In the genomic region with DNA sequence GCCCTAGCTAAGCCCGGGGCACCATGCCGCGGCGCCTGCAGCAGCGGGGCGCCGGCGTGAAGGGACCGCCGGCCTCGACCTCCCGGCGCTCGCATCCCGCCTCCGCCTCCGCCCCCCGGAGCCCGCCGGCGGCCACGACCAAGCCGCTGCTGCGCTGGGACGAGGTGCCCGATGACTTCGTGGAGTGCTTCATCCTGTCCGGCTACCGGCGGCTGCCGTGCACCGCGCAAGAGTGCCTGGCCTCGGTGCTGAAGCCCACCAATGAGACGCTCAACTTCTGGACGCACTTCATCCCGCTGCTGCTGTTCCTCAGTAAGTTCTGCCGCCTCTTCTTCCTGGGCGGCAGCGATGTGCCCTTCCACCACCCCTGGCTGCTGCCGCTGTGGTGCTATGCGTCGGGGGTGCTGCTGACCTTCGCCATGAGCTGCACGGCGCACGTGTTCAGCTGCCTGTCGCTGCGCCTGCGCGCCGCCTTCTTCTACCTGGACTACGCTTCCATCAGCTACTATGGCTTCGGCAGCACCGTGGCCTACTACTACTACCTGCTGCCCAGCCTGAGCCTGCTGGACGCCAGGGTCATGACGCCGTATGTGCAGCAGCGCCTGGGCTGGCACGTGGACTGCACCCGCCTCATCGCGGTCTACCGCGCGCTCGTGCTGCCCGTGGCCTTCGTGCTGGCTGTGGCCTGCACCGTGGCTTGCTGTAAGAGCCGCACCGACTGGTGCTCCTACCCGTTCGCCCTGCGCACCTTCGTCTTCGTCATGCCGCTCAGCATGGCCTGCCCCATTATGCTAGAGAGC, we compare ENCODE assay signal across 8 mouse cellular contexts. TPM values are rescaled to one million over a fixed set of nuclear protein-coding genes. Genes with fewer than 3 reads are reported as not detected.
DNase-seq lines count a peak whose midpoint lies in the region; ATAC-seq and TF ChIP-seq lines count a peak whose summit lies in the region.

No protein-coding gene starts in this region.

- peak; percentile 70 for ATAC-seq in forebrain, embryonic 15.5 days (replicated peaks)
- peak; percentile 73 for ATAC-seq in hindbrain, embryonic 16.5 days
- peak; percentile 72 for ATAC-seq in midbrain, embryonic 11.5 days (ENCODE audit: low FRiP score)

- 10% methylated on average over 78 of the region's 78 CpGs for WGBS in cerebellum, adult 2 months
- 12% methylated on average over 78 of the region's 78 CpGs for WGBS in forebrain, embryonic 15.5 days
- WGBS in hindbrain, embryonic 16.5 days = 12% methylated on average over 73 of the region's 78 CpGs
- 12% methylated on average over 73 of the region's 78 CpGs for WGBS in midbrain, embryonic 11.5 days

- no peak; the same call in 1 of the 2 replicates for TF ChIP-seq POLR2A in cerebellum, adult 2 months (IDR thresholded peaks at IDR 0.05; ENCODE audit: borderline replicate concordance, insufficient read depth, low read length)

- peak overlapping the region; percentile 97 for H3K4me2 ChIP-seq in forebrain, embryonic 15.5 days (replicated peaks)
- peak overlapping the region; percentile 96 for H3K4me2 ChIP-seq in hindbrain, embryonic 16.5 days (ENCODE audit: low read length)
- peak overlapping the region; percentile 90 for H3K4me2 ChIP-seq in midbrain, embryonic 11.5 days

- H3K27me3 ChIP-seq in cerebellum, adult 2 months (ENCODE audit: control insufficient read depth, insufficient read depth, low read length) = no peaks in the 10 kb centered on the region
- H3K27me3 ChIP-seq in forebrain, embryonic 15.5 days = peaks cover 27% of the 10 kb centered on the region
- peaks cover 6% of the 10 kb centered on the region for H3K27me3 ChIP-seq in hindbrain, embryonic 16.5 days (replicated peaks; ENCODE audit: control insufficient read depth, insufficient read depth, low read length)
- peaks cover 46% of the 10 kb centered on the region for H3K27me3 ChIP-seq in midbrain, embryonic 11.5 days (ENCODE audit: control insufficient read depth, insufficient read depth, low read length)

- TF ChIP-seq CTCF in cerebellum, adult 2 months (IDR thresholded peaks at IDR 0.05; ENCODE audit: borderline replicate concordance, insufficient read depth, low read depth, low read length) = no peak

- peak overlapping the region; percentile 53 for H3K4me3 ChIP-seq in cerebellum, adult 2 months (replicated peaks; ENCODE audit: insufficient read depth, low read depth, low read length)
- peak overlapping the region; percentile 74 for H3K4me3 ChIP-seq in forebrain, embryonic 15.5 days
- H3K4me3 ChIP-seq in hindbrain, embryonic 16.5 days (ENCODE audit: low read length) = peak overlapping the region; percentile 83
- peak overlapping the region; percentile 70 for H3K4me3 ChIP-seq in midbrain, embryonic 11.5 days (ENCODE audit: low read depth, low read length)

- H3K27ac ChIP-seq in cerebellum, adult 2 months (ENCODE audit: insufficient read depth, low read length) = peak overlapping the region; percentile 95
- peak overlapping the region; percentile 59; the same call in 1 of the 2 replicates for H3K27ac ChIP-seq in forebrain, embryonic 15.5 days (replicated peaks)
- peak overlapping the region; percentile 84 for H3K27ac ChIP-seq in hindbrain, embryonic 16.5 days (ENCODE audit: low read depth, low read length)
- no peak overlapping the region for H3K27ac ChIP-seq in midbrain, embryonic 11.5 days (ENCODE audit: low read depth, low read length)

- peak overlapping the region; percentile 67 for H3K9ac ChIP-seq in forebrain, embryonic 15.5 days (replicated peaks)
- peak overlapping the region; percentile 88 for H3K9ac ChIP-seq in hindbrain, embryonic 16.5 days (ENCODE audit: low read depth, low read length)
- H3K9ac ChIP-seq in midbrain, embryonic 11.5 days (ENCODE audit: low read length) = peak overlapping the region; percentile 66

- DNase-seq in adrenal gland, adult 2 months = peak; percentile 64
- no peak for DNase-seq in adrenal gland, adult 8-10 months
- peak; percentile 79 to 80 for DNase-seq in cerebellum, adult 2 months
- DNase-seq in left cerebral cortex, adult 11 months (ENCODE audit: low spot score) = peak; percentile 51
- peak; percentile 95 for DNase-seq in midbrain, embryonic 11.5 days (ENCODE audit: low spot score, missing footprints)
- peak; percentile 55 for DNase-seq in telencephalon, adult 2 months (ENCODE audit: low read depth, low spot score)

- H3K4me1 ChIP-seq in cerebellum, adult 2 months (ENCODE audit: control insufficient read depth, insufficient read depth, low read length) = peaks cover 9% of the 10 kb centered on the region; the same call in 1 of the 2 replicates
- H3K4me1 ChIP-seq in forebrain, embryonic 15.5 days = peaks cover 23% of the 10 kb centered on the region
- peaks cover 28% of the 10 kb centered on the region for H3K4me1 ChIP-seq in hindbrain, embryonic 16.5 days (ENCODE audit: control insufficient read depth, insufficient read depth, low read depth, low read length)
- H3K4me1 ChIP-seq in midbrain, embryonic 11.5 days (ENCODE audit: control insufficient read depth, insufficient read depth, low read length) = peaks cover 13% of the 10 kb centered on the region

- H3K9me3 ChIP-seq in forebrain, embryonic 15.5 days = no peaks in the 10 kb centered on the region
- no peaks in the 10 kb centered on the region for H3K9me3 ChIP-seq in hindbrain, embryonic 16.5 days (ENCODE audit: control insufficient read depth, low read length)
- no peaks in the 10 kb centered on the region for H3K9me3 ChIP-seq in midbrain, embryonic 11.5 days (ENCODE audit: control insufficient read depth, low read length)

- no peaks in the 10 kb centered on the region for H3K36me3 ChIP-seq in forebrain, embryonic 15.5 days
- no peaks in the 10 kb centered on the region for H3K36me3 ChIP-seq in hindbrain, embryonic 16.5 days (ENCODE audit: control insufficient read depth, insufficient read depth, low read length)
- no peaks in the 10 kb centered on the region for H3K36me3 ChIP-seq in midbrain, embryonic 11.5 days (ENCODE audit: control insufficient read depth, insufficient read depth, low read length)

RNA-seq across cellular contexts. Expression of a gene that starts 0.7 kb away (rescaled TPM):
- 10 to 100 TPM; 10.4 to 12.1 TPM for total RNA-seq in adrenal gland, adult 2 months (2021)
- polyA plus RNA-seq in adrenal gland, adult 2 months (2012; rRNA removed) = 14.2 and 23.5 TPM in 2 replicates
- 1 to 10 TPM; 1.8 to 7.8 (median 5.6) TPM for total RNA-seq in adrenal gland, adult 8-10 months (2022)
- polyA plus RNA-seq in cerebellum, adult 2 months (2012; rRNA removed) = 18.5 and 19.8 TPM in 2 replicates
- 2.9 and 3.2 TPM in 2 replicates for polyA plus RNA-seq in forebrain, embryonic 15.5 days (2015; fragmentation: Nextera tagmentation; extraction: Ambion mirVana)
- 5.0 and 6.1 TPM in 2 replicates for polyA plus RNA-seq in hindbrain, embryonic 16.5 days (2015; fragmentation: Nextera tagmentation; extraction: Ambion mirVana)
- polyA plus RNA-seq in midbrain, embryonic 11.5 days (2014; fragmentation: Nextera tagmentation; extraction: Ambion mirVana) = 0.33 and 0.36 TPM in 2 replicates

RNA-seq across cellular contexts. Expression of a gene that starts 48.3 kb away (rescaled TPM):
- 10 to 100 TPM; 51.4 to 63.9 TPM for total RNA-seq in adrenal gland, adult 2 months (2021)
- 0.37 and 0.86 TPM in 2 replicates for polyA plus RNA-seq in adrenal gland, adult 2 months (2012; rRNA removed)
- total RNA-seq in adrenal gland, adult 8-10 months (2022) = 10 to 100 TPM; 49.6 to 66.1 (median 61.3) TPM
- 28.4 and 30.8 TPM in 2 replicates for polyA plus RNA-seq in cerebellum, adult 2 months (2012; rRNA removed)
- 154 and 162 TPM in 2 replicates for polyA plus RNA-seq in forebrain, embryonic 15.5 days (2015; fragmentation: Nextera tagmentation; extraction: Ambion mirVana)
- polyA plus RNA-seq in hindbrain, embryonic 16.5 days (2015; fragmentation: Nextera tagmentation; extraction: Ambion mirVana) = 107 and 108 TPM in 2 replicates
- polyA plus RNA-seq in midbrain, embryonic 11.5 days (2014; fragmentation: Nextera tagmentation; extraction: Ambion mirVana) = 157 and 169 TPM in 2 replicates

Comparison
In these comparisons a context has a peak if more than half of its experiments do, and no peak if none do; other contexts are left out.
1. RNA of a gene that starts 48.3 kb away (polyA plus RNA-seq): 154 to 162 TPM in forebrain, embryonic 15.5 days, 157 to 169 TPM in midbrain, embryonic 11.5 days, 107 to 108 TPM in hindbrain, embryonic 16.5 days and 28.4 to 30.8 TPM in cerebellum, adult 2 months; 0.37 to 0.86 TPM in adrenal gland, adult 2 months; every median in the first group is over 10 times any median in the second.
2. Peak in every context shown above with its lines, with median percentiles within 50 percentile points of each other: H3K4me3 ChIP-seq, ATAC-seq, H3K4me2 ChIP-seq and H3K9ac ChIP-seq.